Mouse (Mus musculus) brown adipose tissue, adult 24 weeks (tissue): ENCODE results near the gene Cbx6. TPM values are rescaled to one million over a fixed set of nuclear protein-coding genes. Genes with fewer than 3 reads are reported as not detected.

Experiments
- H3K27ac ChIP-seq: fragments of 200-500 bp; replicated peaks from 2 replicates; pipeline ENCODE4 v1.5.1; 2012; ENCODE audit warnings: low read depth, mild to moderate bottlenecking, low read length
- H3K4me1 ChIP-seq: fragments of 200-500 bp; 2 replicates; pipeline ENCODE4 v1.6.1; 2012; ENCODE audit warnings: low read length, mixed read lengths; ENCODE audit not compliant: control insufficient read depth, insufficient read depth, insufficient read length
- H3K4me3 ChIP-seq: fragments of 200-500 bp; 2 replicates; pipeline ENCODE4 v1.5.1; 2012; ENCODE audit warnings: low read depth, mild to moderate bottlenecking, low read length, moderate library complexity; ENCODE audit not compliant: insufficient read depth
- polyA plus RNA-seq: library from polyadenylated mRNA; stranded (reverse); fragments of >200 nt; gene quantifications from 2 replicates; pipeline ENCODE4 v1.2.4, GENCODE M21; 2012; ENCODE audit not compliant: missing spikeins, insufficient read depth, insufficient read length

The Cbx6 gene
- polyA plus RNA-seq, 1 experiment: 3.9 TPM

DNA sequence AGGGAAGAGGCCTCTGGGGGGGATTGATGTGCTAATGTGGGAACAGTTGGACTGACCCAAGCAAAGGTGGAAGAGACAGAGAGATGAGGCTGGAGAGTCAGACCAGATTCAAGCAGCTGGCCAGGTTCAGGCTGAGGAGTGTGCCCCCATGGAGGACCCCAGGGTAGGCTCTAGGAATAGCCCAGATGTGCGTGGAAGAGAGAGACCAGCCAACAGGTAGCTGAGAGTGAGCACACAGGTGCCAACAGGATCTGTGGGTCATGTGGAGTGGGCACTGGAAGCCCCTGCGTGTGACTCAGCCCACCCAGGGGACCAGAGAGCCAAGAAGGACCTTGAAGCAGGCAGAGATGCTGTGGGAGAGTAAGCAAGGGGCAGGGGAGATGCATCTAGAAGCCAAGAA, 32.8 kb downstream of the Cbx6 start:
- Histone ChIP-seq H3K27ac (no peak overlapping the region), H3K4me3 (no peak overlapping the region), H3K4me1 (no peaks in the 10 kb centered on the region)

DNA sequence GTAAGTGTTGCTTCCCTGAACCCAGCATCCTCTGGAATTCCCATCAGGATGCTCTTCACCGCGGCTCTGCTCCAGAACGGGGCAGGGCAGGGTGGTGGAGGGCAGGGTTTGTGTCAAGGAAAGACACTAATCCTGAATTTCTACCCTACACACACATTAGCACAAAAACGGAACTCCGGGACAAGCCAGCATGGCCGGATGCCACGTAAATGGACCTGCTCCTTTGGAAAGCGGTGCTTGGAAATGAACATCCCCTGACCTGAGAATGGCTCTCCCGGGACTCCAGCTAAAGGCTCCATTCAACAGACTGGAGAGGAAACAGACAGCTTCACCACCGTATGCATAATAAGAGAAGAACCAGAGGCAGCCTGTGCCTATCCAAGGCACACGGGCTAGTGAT, 33.8 kb downstream of the Cbx6 start:
- Histone ChIP-seq H3K4me3 (no peak overlapping the region), H3K4me1 (no peaks in the 10 kb centered on the region), H3K27ac (no peak overlapping the region)

DNA sequence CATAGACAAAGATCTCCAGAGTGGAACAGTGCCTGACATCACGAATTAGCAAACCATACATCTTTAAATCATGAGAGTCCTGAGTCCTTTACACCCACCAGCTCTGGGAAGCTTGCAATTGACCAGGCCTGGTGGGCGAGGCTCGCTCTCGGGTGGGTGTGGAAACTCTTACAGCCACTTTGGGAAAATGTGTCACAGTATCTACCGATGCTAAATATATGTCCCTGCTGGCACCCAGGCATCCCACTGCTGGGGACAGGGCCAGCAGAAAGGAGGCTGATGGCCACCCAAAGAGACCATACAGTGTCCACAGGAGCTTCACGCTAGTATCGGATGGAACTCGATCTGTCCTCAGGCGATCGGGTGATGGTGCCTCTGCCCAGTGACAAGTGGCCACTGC, 35.9 kb downstream of the Cbx6 start:
- 0 out of 2 replicates have a peak, but pooled peaks cover 2% of the 10 kb centered on the region for H3K4me1 ChIP-seq
- H3K27ac ChIP-seq: no peak overlapping the region
- H3K4me3 ChIP-seq: no peak overlapping the region

DNA sequence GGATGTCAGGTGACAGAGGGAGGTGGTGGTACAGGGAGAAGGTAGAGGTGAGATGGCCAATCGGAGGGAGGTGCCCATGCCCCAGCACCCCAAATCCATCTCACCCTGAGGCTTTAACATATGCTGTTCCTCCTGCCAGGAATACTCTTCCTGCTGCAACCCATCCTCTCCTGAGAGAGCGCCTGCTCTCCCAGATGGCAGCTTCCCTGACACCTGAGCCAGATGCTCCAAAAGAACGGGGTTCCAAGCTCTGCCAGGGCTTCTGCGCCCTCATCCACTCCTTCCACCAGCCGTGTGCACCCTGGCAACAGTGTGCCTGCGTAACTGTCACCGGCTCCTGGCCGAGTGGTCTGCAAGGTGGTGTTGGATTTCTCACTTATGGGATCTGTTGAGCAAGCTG, 36.8 kb downstream of the Cbx6 start:
- H3K4me1 ChIP-seq: 0 out of 2 replicates have a peak, but pooled peaks cover 2% of the 10 kb centered on the region
- H3K4me3 ChIP-seq: no peak overlapping the region

DNA sequence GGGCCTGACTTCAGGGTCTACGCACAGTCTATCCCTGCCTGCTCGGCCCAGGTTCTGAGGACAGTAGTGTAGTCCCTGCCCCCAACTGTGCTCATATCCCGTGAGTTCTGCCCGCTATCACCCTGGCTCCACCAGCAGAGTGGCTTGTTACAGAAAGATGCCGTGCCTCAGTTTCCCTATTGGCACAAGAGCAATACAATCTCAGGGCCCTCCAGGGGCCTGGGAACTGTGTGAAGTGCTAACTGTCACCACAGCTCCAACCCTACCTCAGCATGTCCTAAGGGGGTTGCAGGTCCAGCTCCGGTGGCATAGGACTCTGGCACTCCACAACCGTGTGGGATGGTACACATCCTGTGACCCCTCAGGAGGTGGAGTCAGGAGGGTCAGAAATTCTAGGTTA, 37.4 kb downstream of the Cbx6 start:
- Histone ChIP-seq H3K27ac (no peak overlapping the region), H3K4me1 (0 out of 2 replicates have a peak, but pooled peaks cover 2% of the 10 kb centered on the region), H3K4me3 (no peak overlapping the region)

More for the DNA sequence above, 36.8 kb downstream of the Cbx6 start:
- no peak overlapping the region for H3K27ac ChIP-seq

DNA sequence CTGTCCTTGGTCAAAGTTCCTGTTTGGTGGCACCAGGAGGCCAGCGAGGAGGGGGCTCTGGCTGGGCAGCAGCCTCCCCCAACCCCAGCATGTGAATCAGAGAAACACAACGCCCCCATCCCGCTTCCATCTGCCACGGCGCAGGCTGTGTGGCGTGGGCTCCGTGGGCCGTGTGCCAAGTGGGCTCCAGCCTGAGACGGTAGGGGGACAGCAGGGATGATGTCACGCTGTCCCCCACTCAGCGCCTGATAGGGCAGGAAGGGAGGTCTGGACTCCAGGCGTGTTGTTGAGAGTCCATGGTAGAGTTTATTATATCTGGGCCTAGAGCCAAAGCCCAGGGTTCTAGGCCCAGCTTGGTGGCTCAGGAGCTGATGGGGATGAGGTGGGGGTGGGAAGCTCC, 38.2 kb downstream of the Cbx6 start:
- H3K4me1 ChIP-seq: 0 out of 2 replicates have a peak, but pooled peaks cover 2% of the 10 kb centered on the region
- no peak overlapping the region for H3K4me3 ChIP-seq

DNA sequence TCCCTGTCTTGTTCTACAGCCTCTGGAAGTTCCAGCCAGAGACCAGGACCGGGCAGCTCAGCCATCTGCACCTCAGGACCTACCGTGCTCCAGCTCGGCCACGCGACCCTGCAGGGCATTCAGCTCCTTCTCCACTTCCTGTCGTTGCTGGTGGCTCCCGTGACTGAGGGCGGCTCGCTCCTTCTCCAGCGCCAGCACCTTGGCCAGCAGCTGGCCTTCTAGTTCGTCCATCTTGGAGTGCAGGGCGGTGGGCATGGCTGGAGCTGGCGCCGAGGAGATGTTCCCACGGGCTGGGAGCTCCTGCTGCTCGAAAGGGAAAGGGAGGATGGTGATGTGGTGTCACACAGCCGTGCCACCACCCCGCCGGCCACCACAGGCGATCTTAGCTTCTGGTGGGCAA, 40.3 kb downstream of the Cbx6 start:
- H3K27ac ChIP-seq: no peak overlapping the region
- 0 out of 2 replicates have a peak, but pooled peaks cover 2% of the 10 kb centered on the region for H3K4me1 ChIP-seq
- H3K4me3 ChIP-seq: no peak overlapping the region

More for the DNA sequence above, 38.2 kb downstream of the Cbx6 start:
- no peak overlapping the region for H3K27ac ChIP-seq

DNA sequence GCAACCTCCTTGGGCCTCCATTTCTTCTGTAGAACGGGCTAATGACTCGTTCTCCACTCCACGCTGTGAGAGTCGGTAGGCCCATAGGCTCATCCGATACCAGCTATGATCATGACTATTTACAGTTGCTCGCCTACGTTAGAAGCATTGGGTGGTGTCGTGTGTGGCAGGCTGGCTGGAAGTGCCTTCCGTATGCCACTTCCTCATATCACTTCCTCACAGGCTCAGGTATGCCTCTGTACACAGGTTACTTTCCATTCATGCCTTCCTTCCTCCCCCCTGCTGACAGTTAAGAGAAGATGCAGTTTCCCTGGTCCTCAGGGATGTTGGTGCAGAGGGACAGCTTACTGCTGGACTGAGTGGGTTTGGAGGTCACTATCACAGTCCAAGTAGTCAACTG, 41.4 kb downstream of the Cbx6 start:
- no peak overlapping the region for H3K27ac ChIP-seq
- H3K4me1 ChIP-seq: 0 out of 2 replicates have a peak, but pooled peaks cover 2% of the 10 kb centered on the region
- no peak overlapping the region for H3K4me3 ChIP-seq

DNA sequence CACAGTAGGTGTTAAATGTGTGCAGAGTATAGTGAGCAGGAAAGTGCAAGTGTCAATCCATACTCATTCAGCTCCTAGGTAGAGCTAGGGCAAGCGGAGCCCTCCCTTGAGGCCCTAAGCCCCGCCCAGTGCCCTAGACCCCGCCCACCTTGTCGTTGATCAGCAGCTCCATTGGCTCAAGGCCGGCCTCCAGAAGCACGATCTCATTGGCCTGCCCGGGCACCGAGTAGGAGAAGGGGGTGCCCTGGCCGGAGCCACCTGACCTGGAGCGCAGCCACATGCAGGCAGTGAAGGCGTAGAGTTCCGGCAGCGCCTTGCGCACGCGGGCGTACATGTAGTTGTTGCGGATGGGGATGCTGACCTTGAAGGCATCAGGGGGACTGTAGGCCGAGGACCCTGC, 42.0 kb downstream of the Cbx6 start:
- Histone ChIP-seq H3K27ac (no peak overlapping the region), H3K4me1 (0 out of 2 replicates have a peak, but pooled peaks cover 2% of the 10 kb centered on the region), H3K4me3 (no peak overlapping the region)

DNA sequence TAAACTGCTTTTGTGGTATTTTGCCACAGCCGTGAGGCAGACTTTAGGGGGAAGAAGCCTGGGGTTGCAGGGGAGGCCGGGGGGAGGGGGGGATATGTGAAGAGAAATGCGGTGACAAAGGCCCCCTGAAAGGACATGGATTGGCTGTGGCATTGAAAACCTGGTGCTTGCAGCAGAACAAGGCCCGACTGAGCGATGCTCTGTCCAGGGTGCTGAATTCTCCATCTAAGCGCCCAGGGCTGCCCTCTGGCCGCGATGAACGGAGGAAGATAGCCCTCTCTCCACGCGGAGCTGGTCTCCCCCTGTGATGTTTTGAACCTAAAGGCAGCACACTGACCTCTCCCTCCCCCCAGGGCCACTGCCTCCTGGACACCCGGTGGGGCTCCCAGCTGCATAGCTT, 43.0 kb downstream of the Cbx6 start:
- Histone ChIP-seq H3K4me3 (no peak overlapping the region), H3K27ac (no peak overlapping the region), H3K4me1 (0 out of 2 replicates have a peak, but pooled peaks cover 2% of the 10 kb centered on the region)

DNA sequence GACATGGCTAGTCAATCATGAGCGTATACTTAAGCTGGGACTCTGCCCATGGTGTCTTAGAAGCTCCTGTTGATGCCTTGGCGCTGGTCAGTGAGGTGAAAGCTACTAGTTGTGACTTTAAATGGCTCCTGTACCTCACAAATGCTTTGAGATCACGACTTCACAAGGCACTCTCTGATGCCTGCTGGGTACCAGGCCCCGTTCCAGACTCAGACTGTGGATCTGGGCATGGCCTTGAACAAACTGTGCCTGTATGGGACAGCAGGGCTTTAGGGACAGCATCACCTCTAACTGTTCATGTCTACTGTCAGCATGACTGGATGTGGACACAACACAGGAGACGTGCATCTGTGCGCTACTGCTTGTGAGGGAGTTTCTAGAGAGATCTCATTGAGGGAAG, 43.6 kb downstream of the Cbx6 start:
- H3K27ac ChIP-seq: no peak overlapping the region
- H3K4me1 ChIP-seq: 0 out of 2 replicates have a peak, but pooled peaks cover 2% of the 10 kb centered on the region
- H3K4me3 ChIP-seq: no peak overlapping the region

DNA sequence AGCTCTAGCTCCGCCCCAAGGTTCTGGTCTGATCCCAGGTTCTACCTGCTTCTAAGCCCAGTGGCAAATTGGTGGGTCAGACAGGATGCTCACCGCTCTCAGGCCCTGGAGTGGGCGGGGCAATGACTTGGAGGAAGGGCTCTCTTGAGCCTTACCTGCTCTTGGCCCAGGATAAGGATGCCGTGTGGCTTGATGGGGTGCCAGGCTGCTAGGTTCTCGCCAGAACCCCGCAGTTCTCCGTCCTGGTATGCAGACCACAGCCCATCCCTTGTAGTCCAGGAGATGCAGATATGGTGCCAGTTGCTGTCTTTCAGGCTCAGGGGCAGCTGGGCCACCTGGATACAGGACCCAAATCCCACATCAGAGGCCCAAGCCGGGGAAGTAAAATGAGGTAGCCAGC, 44.4 kb downstream of the Cbx6 start:
- Histone ChIP-seq H3K4me3 (no peak overlapping the region), H3K27ac (no peak overlapping the region), H3K4me1 (no peaks in the 10 kb centered on the region)

DNA sequence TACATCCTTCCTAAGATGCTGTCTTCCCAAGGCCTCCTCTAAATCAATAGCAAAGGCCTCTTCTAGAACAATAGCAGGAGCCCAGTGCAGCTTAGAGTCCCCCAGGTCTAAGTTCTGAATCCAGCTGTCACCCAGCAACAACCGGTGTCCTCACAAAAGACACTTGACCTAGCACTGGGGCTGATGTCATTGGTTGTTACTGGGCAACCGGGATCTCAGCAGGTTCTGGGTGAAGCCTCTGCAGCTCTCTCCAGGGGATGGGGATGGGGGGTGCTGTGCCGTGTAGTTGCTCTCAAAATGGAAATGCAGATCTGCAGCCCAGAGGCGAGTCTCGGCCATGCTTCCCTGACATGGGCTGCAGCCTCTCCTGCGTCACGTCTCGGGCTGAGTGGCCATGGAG, 46.7 kb downstream of the Cbx6 start:
- Histone ChIP-seq H3K27ac (no peak overlapping the region), H3K4me3 (no peak overlapping the region), H3K4me1 (no peaks in the 10 kb centered on the region)

DNA sequence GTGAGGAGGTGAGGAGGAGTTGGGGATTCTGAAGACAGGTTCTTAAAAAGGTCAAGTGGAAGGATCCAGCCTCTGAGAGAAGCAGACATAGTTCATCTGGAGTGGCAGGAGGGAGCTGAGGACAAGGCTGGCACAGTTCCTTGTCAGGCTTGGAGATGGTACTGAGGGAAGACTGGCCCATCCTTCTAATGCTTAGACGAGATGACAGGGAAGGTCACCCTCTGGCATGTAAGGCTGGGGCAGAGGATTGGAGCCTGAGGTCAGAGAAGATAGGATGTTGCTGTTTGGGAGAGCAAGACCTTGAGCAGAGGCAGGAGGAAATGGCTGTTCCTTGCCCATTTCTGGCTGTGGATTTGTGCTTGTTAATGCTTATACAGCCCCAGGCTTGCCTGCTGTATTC, 49.4 kb downstream of the Cbx6 start:
- Histone ChIP-seq H3K27ac (no peak overlapping the region), H3K4me1 (no peaks in the 10 kb centered on the region), H3K4me3 (no peak overlapping the region)

DNA sequence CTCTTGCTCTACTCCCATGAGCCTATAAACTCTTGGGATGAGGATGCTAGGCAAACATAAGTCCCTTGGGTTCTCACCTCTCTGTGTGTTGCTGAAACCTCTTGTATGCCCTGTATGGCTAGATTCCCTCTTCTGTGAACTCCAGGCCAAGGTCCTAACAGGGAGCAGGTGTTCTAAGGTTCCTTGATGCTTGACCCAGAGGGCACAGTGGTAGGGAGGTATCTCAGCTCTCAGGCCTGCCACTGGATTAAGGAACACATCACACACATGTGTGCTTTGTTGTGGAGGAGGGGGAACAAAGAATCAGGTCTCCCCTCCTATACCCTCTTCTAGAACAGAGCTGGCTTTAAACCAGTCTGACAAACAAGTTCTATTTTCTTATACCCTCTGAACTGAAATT, 56.7 kb downstream of the Cbx6 start, which contains the start of gene Dnal4:
TSS of gene Dnal4 (minus strand) at position 101 of the 400 bp plus-strand sequence.
- no peak within 1 kb of the TSS for H3K4me3 ChIP-seq
- no peak within 1 kb of the TSS for H3K27ac ChIP-seq
- no peaks in the 10 kb centered on the region for H3K4me1 ChIP-seq

DNA sequence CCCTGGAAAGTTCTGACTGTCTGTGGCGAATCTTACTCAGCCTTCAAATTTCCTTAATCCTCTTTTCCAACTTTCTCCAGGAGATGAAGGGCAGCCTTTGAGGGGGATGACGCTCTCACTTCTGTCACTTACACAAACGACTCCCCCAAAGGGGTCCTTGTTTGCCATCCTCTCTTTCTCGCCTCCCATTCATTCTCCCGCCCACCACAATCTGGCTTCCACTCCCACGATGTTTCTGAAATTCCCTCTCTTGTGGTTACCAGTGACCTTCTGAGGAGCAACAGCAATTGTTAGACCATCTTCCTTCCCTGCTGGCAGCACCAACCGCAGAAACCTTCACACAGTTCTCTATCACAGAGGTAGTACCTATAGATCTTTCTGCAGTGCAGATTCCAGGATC, 58.8 kb downstream of the Cbx6 start:
- Histone ChIP-seq H3K4me1 (no peaks in the 10 kb centered on the region), H3K4me3 (no peak overlapping the region), H3K27ac (no peak overlapping the region)
